Mouse (Mus musculus): ENCODE results near the gene Sdk1. TPM values are rescaled to one million over a fixed set of nuclear protein-coding genes. Genes with fewer than 3 reads are reported as not detected.

Gene Sdk1
- polyA plus RNA-seq, 1 experiment from 2014 or later, result 0.94 TPM

DNA sequence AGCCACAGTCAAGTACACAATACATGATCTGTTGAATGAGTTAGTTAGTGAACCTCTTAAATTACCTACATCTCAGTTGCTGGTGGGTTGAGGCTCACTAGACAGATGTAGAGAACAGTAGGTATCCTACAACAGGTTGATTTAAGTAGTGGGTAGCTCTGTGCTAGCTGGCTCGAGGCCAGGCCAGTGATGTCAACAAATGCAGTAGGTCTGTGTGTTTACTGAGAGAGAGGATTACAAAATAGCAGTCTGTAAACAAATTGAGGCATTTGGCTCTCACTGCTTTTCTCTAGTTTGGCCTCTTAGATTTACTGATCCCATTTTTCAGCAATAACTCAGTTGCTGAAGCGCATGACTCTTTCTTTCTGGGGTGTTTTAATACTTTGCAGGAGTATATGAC is 70.5 kb downstream of the Sdk1 start:
- no peaks in the 10 kb centered on the region; the same call in 1 of the 2 replicates for H3K4me1 ChIP-seq (replicated peaks; ENCODE audit: control insufficient read depth, insufficient read depth, low read length)
- no peaks in the 10 kb centered on the region for H3K36me3 ChIP-seq (ENCODE audit: control insufficient read depth, insufficient read depth)
- H3K27ac ChIP-seq (ENCODE audit: low read depth, low read length), result no peak overlapping the region
- no peak for TF ChIP-seq CTCF (IDR thresholded peaks at IDR 0.05; ENCODE audit: low read depth)
- no peak overlapping the region for H3K4me3 ChIP-seq (ENCODE audit: low read depth, low read length)
- H3K9ac ChIP-seq (ENCODE audit: low read depth, low read length), result no peak overlapping the region
- H3K27me3 ChIP-seq (replicated peaks; ENCODE audit: control insufficient read depth, insufficient read depth, low read length), result no peaks in the 10 kb centered on the region
- 47% methylated on average over 2 of the region's 2 CpGs for WGBS
- H3K9me3 ChIP-seq (ENCODE audit: control insufficient read depth), result no peaks in the 10 kb centered on the region
- H3K4me2 ChIP-seq (replicated peaks; ENCODE audit: low read depth), result no peak overlapping the region
- no peak for ATAC-seq

DNA sequence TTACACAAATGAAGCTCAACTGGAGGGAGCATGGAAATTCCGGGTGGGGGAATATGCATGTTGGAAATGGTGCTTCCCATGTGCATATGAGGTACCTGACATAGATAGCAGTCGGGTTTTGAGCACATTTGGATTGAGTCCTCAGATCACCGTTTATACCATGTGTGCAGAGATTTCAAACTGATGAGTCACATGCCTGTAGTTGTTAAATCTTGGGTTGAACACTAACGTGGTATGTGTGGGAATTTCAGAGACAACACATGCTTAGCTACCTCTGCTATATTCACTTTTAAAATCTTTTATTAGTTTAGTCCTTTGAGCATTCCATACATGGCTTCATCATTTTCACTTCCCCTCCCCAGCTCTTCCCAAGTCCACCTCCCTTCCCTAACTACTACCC is 71.0 kb downstream of the Sdk1 start:
- no peak for ATAC-seq
- TF ChIP-seq CTCF (IDR thresholded peaks at IDR 0.05; ENCODE audit: low read depth), result no peak
- WGBS, result 67% methylated on average over 4 of the region's 4 CpGs
- no peak overlapping the region for H3K27ac ChIP-seq (ENCODE audit: low read depth, low read length)
- no peaks in the 10 kb centered on the region for H3K9me3 ChIP-seq (ENCODE audit: control insufficient read depth)
- no peak overlapping the region for H3K4me3 ChIP-seq (ENCODE audit: low read depth, low read length)
- no peaks in the 10 kb centered on the region for H3K36me3 ChIP-seq (ENCODE audit: control insufficient read depth, insufficient read depth)
- no peaks in the 10 kb centered on the region for H3K27me3 ChIP-seq (replicated peaks; ENCODE audit: control insufficient read depth, insufficient read depth, low read length)
- H3K9ac ChIP-seq (ENCODE audit: low read depth, low read length), result no peak overlapping the region
- no peaks in the 10 kb centered on the region; the same call in 1 of the 2 replicates for H3K4me1 ChIP-seq (replicated peaks; ENCODE audit: control insufficient read depth, insufficient read depth, low read length)
- no peak overlapping the region for H3K4me2 ChIP-seq (replicated peaks; ENCODE audit: low read depth)

DNA sequence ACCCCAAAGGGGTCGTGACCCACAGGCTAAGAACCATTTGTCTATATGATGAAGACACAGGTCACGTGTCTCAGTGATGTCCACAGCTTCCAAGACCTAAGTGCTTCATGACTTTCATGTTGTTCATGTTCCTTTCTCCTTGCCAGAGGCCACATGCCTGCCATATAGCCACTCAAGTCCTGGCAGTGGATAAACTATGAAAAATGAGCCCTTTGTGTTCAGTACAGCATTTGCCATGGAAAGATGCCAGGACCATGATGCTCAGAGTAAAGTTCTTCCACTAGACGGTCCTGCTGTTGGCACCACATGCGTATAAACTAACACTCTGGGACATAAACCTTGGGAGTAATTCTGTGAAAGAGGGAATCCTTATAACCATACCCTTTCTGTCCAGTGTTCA is 75.8 kb downstream of the Sdk1 start:
- Histone ChIP-seq H3K27ac (ENCODE audit: low read depth, low read length) (no peak overlapping the region), H3K36me3 (ENCODE audit: control insufficient read depth, insufficient read depth) (no peaks in the 10 kb centered on the region), H3K9ac (ENCODE audit: low read depth, low read length) (no peak overlapping the region), H3K4me3 (ENCODE audit: low read depth, low read length) (no peak overlapping the region), H3K4me2 (replicated peaks; ENCODE audit: low read depth) (no peak overlapping the region), H3K4me1 (replicated peaks; ENCODE audit: control insufficient read depth, insufficient read depth, low read length) (no peaks in the 10 kb centered on the region; the same call in 1 of the 2 replicates), H3K9me3 (ENCODE audit: control insufficient read depth) (no peaks in the 10 kb centered on the region), H3K27me3 (replicated peaks; ENCODE audit: control insufficient read depth, insufficient read depth, low read length) (no peaks in the 10 kb centered on the region)
- no peak for ATAC-seq
- WGBS, result 63% methylated on average over 4 of the region's 4 CpGs
- TF ChIP-seq CTCF (IDR thresholded peaks at IDR 0.05; ENCODE audit: low read depth), result no peak

DNA sequence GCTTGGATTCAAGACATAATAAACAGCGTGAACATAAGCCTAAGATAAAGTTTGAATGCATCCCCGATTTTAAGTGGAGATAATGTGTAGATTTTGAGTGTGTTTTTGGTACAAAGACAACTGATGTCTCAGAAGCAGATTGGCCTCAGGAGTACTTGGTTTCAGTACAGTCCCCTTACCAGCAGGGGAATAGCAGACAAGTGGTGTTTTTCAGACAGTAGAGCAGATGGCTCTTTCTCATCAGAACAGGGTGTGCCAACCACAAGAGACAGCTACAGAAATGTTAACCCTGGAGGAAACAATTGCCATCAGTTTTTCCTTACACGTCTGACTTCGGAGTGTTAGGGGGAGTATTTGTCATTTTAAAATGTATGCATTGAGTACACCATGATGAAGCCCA is 83.6 kb downstream of the Sdk1 start:
- peak; percentile 24; the same call in 1 of the 2 replicates for TF ChIP-seq CTCF (IDR thresholded peaks at IDR 0.05; ENCODE audit: low read depth)
- H3K4me3 ChIP-seq (ENCODE audit: low read depth, low read length), result no peak overlapping the region
- H3K9me3 ChIP-seq (ENCODE audit: control insufficient read depth), result no peaks in the 10 kb centered on the region
- H3K27me3 ChIP-seq (replicated peaks; ENCODE audit: control insufficient read depth, insufficient read depth, low read length), result no peaks in the 10 kb centered on the region
- no peaks in the 10 kb centered on the region for H3K4me1 ChIP-seq (replicated peaks; ENCODE audit: control insufficient read depth, insufficient read depth, low read length)
- H3K27ac ChIP-seq (ENCODE audit: low read depth, low read length), result no peak overlapping the region
- no peaks in the 10 kb centered on the region for H3K36me3 ChIP-seq (ENCODE audit: control insufficient read depth, insufficient read depth)
- H3K4me2 ChIP-seq (replicated peaks; ENCODE audit: low read depth), result no peak overlapping the region
- no peak overlapping the region for H3K9ac ChIP-seq (ENCODE audit: low read depth, low read length)
- 60% methylated on average over 4 of the region's 4 CpGs for WGBS
- ATAC-seq, result no peak

DNA sequence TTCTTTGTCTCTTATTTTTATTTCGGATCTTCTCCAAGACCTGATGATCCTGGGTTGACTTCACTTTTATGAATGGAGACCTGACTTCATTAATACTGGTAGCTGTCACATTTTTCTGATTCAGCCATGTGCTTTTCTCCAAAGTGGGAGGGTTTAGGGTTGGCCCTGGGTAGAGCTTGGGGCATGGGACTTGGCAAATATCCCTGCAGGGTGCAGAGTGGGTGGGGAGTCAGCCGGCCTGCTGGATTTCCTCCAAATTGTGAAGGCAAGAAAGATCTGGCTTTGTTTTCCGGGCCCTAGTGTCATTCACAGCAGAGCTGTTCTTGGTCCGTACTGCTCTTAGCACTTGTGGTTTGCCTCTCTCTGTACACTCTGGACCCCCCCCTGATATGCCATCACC is 103.1 kb downstream of the Sdk1 start:
- Histone ChIP-seq H3K9me3 (ENCODE audit: control insufficient read depth) (no peaks in the 10 kb centered on the region), H3K9ac (ENCODE audit: low read depth, low read length) (no peak overlapping the region), H3K4me3 (ENCODE audit: low read depth, low read length) (no peak overlapping the region), H3K27me3 (replicated peaks; ENCODE audit: control insufficient read depth, insufficient read depth, low read length) (no peaks in the 10 kb centered on the region), H3K27ac (ENCODE audit: low read depth, low read length) (no peak overlapping the region), H3K4me2 (replicated peaks; ENCODE audit: low read depth) (no peak overlapping the region), H3K4me1 (replicated peaks; ENCODE audit: control insufficient read depth, insufficient read depth, low read length) (no peaks in the 10 kb centered on the region), H3K36me3 (ENCODE audit: control insufficient read depth, insufficient read depth) (no peaks in the 10 kb centered on the region)
- no peak for TF ChIP-seq CTCF (IDR thresholded peaks at IDR 0.05; ENCODE audit: low read depth)
- 72% methylated on average over 4 of the region's 4 CpGs for WGBS
- no peak for ATAC-seq

DNA sequence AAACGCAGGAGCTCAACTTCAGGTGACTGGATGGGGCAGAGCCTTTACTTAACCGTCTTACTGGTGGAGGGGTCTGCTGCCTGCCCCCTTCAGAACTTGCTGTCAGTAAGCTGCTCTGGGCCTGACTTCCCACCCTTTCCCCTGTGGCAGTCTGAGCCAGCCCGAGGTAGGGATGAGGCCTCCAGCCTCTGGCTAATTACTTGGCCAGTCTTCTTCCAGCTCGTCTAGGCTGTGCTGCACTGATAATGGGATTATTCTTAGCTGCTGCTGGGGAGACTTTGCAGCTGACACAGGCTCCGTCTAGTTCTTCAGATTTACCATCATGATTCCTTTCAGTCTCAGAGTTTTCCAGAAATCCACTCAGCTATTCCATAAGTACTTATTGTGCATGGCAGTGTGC is 104.2 kb downstream of the Sdk1 start:
- no peaks in the 10 kb centered on the region for H3K36me3 ChIP-seq (ENCODE audit: control insufficient read depth, insufficient read depth)
- 67% methylated on average over 5 of the region's 5 CpGs for WGBS
- H3K9ac ChIP-seq (ENCODE audit: low read depth, low read length), result no peak overlapping the region
- ATAC-seq, result no peak
- no peaks in the 10 kb centered on the region for H3K4me1 ChIP-seq (replicated peaks; ENCODE audit: control insufficient read depth, insufficient read depth, low read length)
- H3K4me3 ChIP-seq (ENCODE audit: low read depth, low read length), result no peak overlapping the region
- no peak overlapping the region for H3K4me2 ChIP-seq (replicated peaks; ENCODE audit: low read depth)
- H3K27me3 ChIP-seq (replicated peaks; ENCODE audit: control insufficient read depth, insufficient read depth, low read length), result no peaks in the 10 kb centered on the region
- H3K9me3 ChIP-seq (ENCODE audit: control insufficient read depth), result no peaks in the 10 kb centered on the region
- H3K27ac ChIP-seq (ENCODE audit: low read depth, low read length), result no peak overlapping the region
- TF ChIP-seq CTCF (IDR thresholded peaks at IDR 0.05; ENCODE audit: low read depth), result no peak

DNA sequence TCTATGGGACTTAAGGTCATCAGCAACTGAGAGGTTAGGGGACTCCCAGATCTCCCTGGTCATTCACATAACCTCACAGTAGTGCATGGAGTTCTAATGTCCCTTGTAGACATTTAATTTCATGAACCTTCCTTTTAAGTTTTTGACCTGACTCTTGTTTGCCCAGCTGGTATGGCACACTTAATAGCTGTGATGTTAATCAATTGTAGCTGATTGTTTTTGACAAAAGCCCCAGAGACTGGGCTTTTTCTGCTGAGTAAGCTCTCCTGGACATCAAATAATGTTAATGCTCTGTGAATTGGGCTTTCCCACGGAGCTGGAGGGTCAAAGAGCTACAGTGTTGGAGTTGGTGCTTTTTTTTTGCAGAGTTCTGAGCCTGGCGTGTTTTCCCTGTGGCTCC is 121.4 kb downstream of the Sdk1 start:
- ATAC-seq, result no peak
- no peaks in the 10 kb centered on the region for H3K9me3 ChIP-seq (ENCODE audit: control insufficient read depth)
- H3K27me3 ChIP-seq (replicated peaks; ENCODE audit: control insufficient read depth, insufficient read depth, low read length), result no peaks in the 10 kb centered on the region
- H3K4me1 ChIP-seq (replicated peaks; ENCODE audit: control insufficient read depth, insufficient read depth, low read length), result no peaks in the 10 kb centered on the region
- no peak overlapping the region for H3K4me2 ChIP-seq (replicated peaks; ENCODE audit: low read depth)
- WGBS, result 62% methylated on average over 2 of the region's 2 CpGs
- no peak overlapping the region for H3K4me3 ChIP-seq (ENCODE audit: low read depth, low read length)
- H3K36me3 ChIP-seq (ENCODE audit: control insufficient read depth, insufficient read depth), result no peaks in the 10 kb centered on the region
- H3K9ac ChIP-seq (ENCODE audit: low read depth, low read length), result no peak overlapping the region
- TF ChIP-seq CTCF (IDR thresholded peaks at IDR 0.05; ENCODE audit: low read depth), result no peak
- no peak overlapping the region for H3K27ac ChIP-seq (ENCODE audit: low read depth, low read length)

Data from intestine, postnatal 0 days (tissue).